Mouse (Mus musculus): ENCODE measurements around the gene Gm45799.

Gm45799 gene

GRCm38 (mm10) chr7:105640233-105640893 is at the start of gene Gm45799, which contains the start of gene Arfip2:
Gene Gm45799 (plus strand): TSS chr7:105640552.
Gene Arfip2 (minus strand): TSS chr7:105640416.
- peak; percentile 99 for DNase-seq

- peak; percentile 57 for DNase-seq
Measured at GRCm38 (mm10) chr7:105602860-105603623, 37.3 kb upstream of the Gm45799 start.

GRCm38 (mm10) chr7:105608467-105608866 is 31.9 kb upstream of the Gm45799 start:
- DNase-seq = no peak

- no peak for DNase-seq
Measured at GRCm38 (mm10) chr7:105611767-105612166, 28.6 kb upstream of the Gm45799 start.

GRCm38 (mm10) chr7:105614400-105614799 is 26.0 kb upstream of the Gm45799 start:
- no peak for DNase-seq

- no peak for DNase-seq
Measured at GRCm38 (mm10) chr7:105615720-105616119, 24.6 kb upstream of the Gm45799 start.

GRCm38 (mm10) chr7:105616561-105616960 is 23.8 kb upstream of the Gm45799 start:
- DNase-seq = no peak

- DNase-seq = no peak
Measured at GRCm38 (mm10) chr7:105617810-105618209, 22.5 kb upstream of the Gm45799 start.

- DNase-seq = no peak
Measured at GRCm38 (mm10) chr7:105619701-105620100, 20.7 kb upstream of the Gm45799 start.

- peak; percentile 57 for DNase-seq
Measured at GRCm38 (mm10) chr7:105621053-105621452, 19.3 kb upstream of the Gm45799 start.

GRCm38 (mm10) chr7:105621646-105622292 is 18.6 kb upstream of the Gm45799 start:
- peak; percentile 55 for DNase-seq

GRCm38 (mm10) chr7:105625397-105625796 is 15.0 kb upstream of the Gm45799 start:
- no peak for DNase-seq

GRCm38 (mm10) chr7:105628633-105629032 is 11.7 kb upstream of the Gm45799 start:
- DNase-seq = peak; percentile 59

GRCm38 (mm10) chr7:105632551-105632972 is 7.8 kb upstream of the Gm45799 start:
- DNase-seq = no peak

- peak; percentile 93 for DNase-seq
Measured at GRCm38 (mm10) chr7:105633127-105633800, 7.1 kb upstream of the Gm45799 start, which contains the start of gene Trim3. Gene Trim3 (minus strand): TSS chr7:105633571.

- no peak for DNase-seq
Measured at GRCm38 (mm10) chr7:105633801-105634135, 6.6 kb upstream of the Gm45799 start.

- no peak for DNase-seq
Measured at GRCm38 (mm10) chr7:105634272-105634920, 6.0 kb upstream of the Gm45799 start.

GRCm38 (mm10) chr7:105635726-105636125 is 4.6 kb upstream of the Gm45799 start:
- no peak for DNase-seq

- DNase-seq = no peak
Measured at GRCm38 (mm10) chr7:105638776-105639175, 1.6 kb upstream of the Gm45799 start.

- no peak for DNase-seq
Measured at GRCm38 (mm10) chr7:105639304-105639703, 1.0 kb upstream of the Gm45799 start.

GRCm38 (mm10) chr7:105639756-105640155 is 596 bp upstream of the Gm45799 start, which contains the start of gene Timm10b:
Gene Timm10b (plus strand): TSS chr7:105640056.
- no peak for DNase-seq

- no peak for DNase-seq
Measured at GRCm38 (mm10) chr7:105640894-105641255, 523 bp downstream of the Gm45799 start.

GRCm38 (mm10) chr7:105641936-105642335 is 1.6 kb downstream of the Gm45799 start:
- DNase-seq = no peak

Data from right cerebral cortex, adult 18-20 months (tissue).